In genomic region chr11:83473235-83474016, GRCm38 (mm10) we compare ENCODE assay signal across 8 mouse cellular contexts. TPM values are rescaled to one million over a fixed set of nuclear protein-coding genes. Genes with fewer than 3 reads are reported as not detected.
DNase-seq lines count a peak whose midpoint lies in the region; ATAC-seq and TF ChIP-seq lines count a peak whose summit lies in the region.

No protein-coding gene starts in this region.

- ATAC-seq in kidney, embryonic 14.5 days (ENCODE audit: low FRiP score, low TSS enrichment): peak; percentile 83
- peak; percentile 87 for ATAC-seq in midbrain, embryonic 12.5 days (ENCODE audit: low FRiP score, low read depth)

- peak overlapping the region; percentile 75 for H3K4me3 ChIP-seq in layer of hippocampus, adult 2 months
- peak overlapping the region; percentile 98 for H3K4me3 ChIP-seq in erythroblast, embryonic 14.5 days (replicated peaks)
- peak overlapping the region; percentile 82 for H3K4me3 ChIP-seq in kidney, embryonic 14.5 days (ENCODE audit: low read length)
- peak overlapping the region; percentile 75 for H3K4me3 ChIP-seq in midbrain, embryonic 12.5 days

- peak overlapping the region; percentile 70 for H3K9ac ChIP-seq in kidney, embryonic 14.5 days (ENCODE audit: low read depth, low read length)
- H3K9ac ChIP-seq in midbrain, embryonic 12.5 days (replicated peaks): peak overlapping the region; percentile 93

- peak overlapping the region; percentile 94 for H3K27ac ChIP-seq in layer of hippocampus, adult 2 months
- peak overlapping the region; percentile 94 for H3K27ac ChIP-seq in kidney, embryonic 14.5 days (ENCODE audit: low read depth, low read length)
- peak overlapping the region; percentile 98 for H3K27ac ChIP-seq in midbrain, embryonic 12.5 days (replicated peaks)

- peak overlapping the region; percentile 90 for H3K4me2 ChIP-seq in kidney, embryonic 14.5 days (replicated peaks; ENCODE audit: low read depth, low read length)
- H3K4me2 ChIP-seq in midbrain, embryonic 12.5 days (replicated peaks): peak overlapping the region; percentile 73

- under 1% methylated on average over 46 of the region's 52 CpGs for WGBS in kidney, embryonic 14.5 days
- WGBS in midbrain, embryonic 12.5 days: under 1% methylated on average over 45 of the region's 52 CpGs

- H3K4me1 ChIP-seq in erythroblast, embryonic 14.5 days (ENCODE audit: control insufficient read depth): peaks cover 24% of the 10 kb centered on the region
- peaks cover 10% of the 10 kb centered on the region for H3K4me1 ChIP-seq in kidney, embryonic 14.5 days (ENCODE audit: control insufficient read depth, insufficient read depth, low read length)
- peaks cover 16% of the 10 kb centered on the region for H3K4me1 ChIP-seq in midbrain, embryonic 12.5 days

- peaks cover 31% of the 10 kb centered on the region for H3K36me3 ChIP-seq in erythroblast, embryonic 14.5 days (ENCODE audit: control insufficient read depth)
- peaks cover 12% of the 10 kb centered on the region; the same call in 1 of the 2 replicates for H3K36me3 ChIP-seq in kidney, embryonic 14.5 days (ENCODE audit: control insufficient read depth, insufficient read depth, low read length)
- peaks cover 20% of the 10 kb centered on the region for H3K36me3 ChIP-seq in midbrain, embryonic 12.5 days

- no peaks in the 10 kb centered on the region for H3K9me3 ChIP-seq in erythroblast, embryonic 14.5 days (ENCODE audit: control insufficient read depth, low read length)
- H3K9me3 ChIP-seq in kidney, embryonic 14.5 days (ENCODE audit: control insufficient read depth, low read length): no peaks in the 10 kb centered on the region
- H3K9me3 ChIP-seq in midbrain, embryonic 12.5 days: no peaks in the 10 kb centered on the region

- no peak for TF ChIP-seq CTCF in layer of hippocampus, adult 2 months (conservative IDR thresholded peaks at IDR 0.05)

- peaks cover 10% of the 10 kb centered on the region for H3K27me3 ChIP-seq in erythroblast, embryonic 14.5 days (ENCODE audit: control insufficient read depth)
- no peaks in the 10 kb centered on the region for H3K27me3 ChIP-seq in kidney, embryonic 14.5 days (ENCODE audit: control insufficient read depth, insufficient read depth, low read length)
- H3K27me3 ChIP-seq in midbrain, embryonic 12.5 days: peaks cover 29% of the 10 kb centered on the region

- DNase-seq in layer of hippocampus, adult 2 months (ENCODE audit: low spot score in 2 of 2): peak in 1 of 2 experiments; percentile 28
- DNase-seq in layer of hippocampus, adult 11-12 months (ENCODE audit: low spot score): no peak
- DNase-seq in R1 (ENCODE audit: low read depth, low spot score): peak; percentile 55
- no peak for DNase-seq in layer of hippocampus, adult 8-10 months (ENCODE audit: low spot score in 2 of 2)
- no peak for DNase-seq in urinary bladder, postnatal 10 days (ENCODE audit: low spot score)

RNA-seq across cellular contexts. Expression of gene Taf15, which starts 0.5 kb away (rescaled TPM):
- 10 to 100 TPM; 81.2 to 93.6 TPM for total RNA-seq in layer of hippocampus, adult 2 months (2021)
- 21.1 and 21.3 TPM in 2 replicates for polyA plus RNA-seq in erythroblast, embryonic 14.5 days (2012)
- 20.3 and 28.1 TPM in 2 replicates for polyA plus RNA-seq in kidney, embryonic 14.5 days (2014; fragmentation: Nextera tagmentation; extraction: Ambion mirVana)
- 13.3 and 17.0 TPM in 2 replicates for polyA plus RNA-seq in midbrain, embryonic 12.5 days (2016; fragmentation: Nextera tagmentation; extraction: Ambion mirVana)
- 10 to 100 TPM; 67.6 to 80.2 (median 69.6) TPM for total RNA-seq in layer of hippocampus, adult 8-10 months (2022)

RNA-seq across cellular contexts. Expression of gene Mmp28, which starts 10.6 kb away (rescaled TPM):
- 1 to 10 TPM; 3.0 to 3.3 TPM for total RNA-seq in layer of hippocampus, adult 2 months (2021)
- not detected in 2 replicates for polyA plus RNA-seq in erythroblast, embryonic 14.5 days (2012)
- 0.55 and 1.1 TPM in 2 replicates for polyA plus RNA-seq in kidney, embryonic 14.5 days (2014; fragmentation: Nextera tagmentation; extraction: Ambion mirVana)
- 2.1 and 3.3 TPM in 2 replicates for polyA plus RNA-seq in midbrain, embryonic 12.5 days (2016; fragmentation: Nextera tagmentation; extraction: Ambion mirVana)
- 1 to 10 TPM; 2.9 to 3.8 (median 3.7) TPM for total RNA-seq in layer of hippocampus, adult 8-10 months (2022)

RNA-seq across cellular contexts. Expression of gene 1700020L24Rik, which starts 35.9 kb away (rescaled TPM):
- total RNA-seq in layer of hippocampus, adult 2 months (2021): not detected
- polyA plus RNA-seq in erythroblast, embryonic 14.5 days (2012): not detected in 2 replicates
- polyA plus RNA-seq in kidney, embryonic 14.5 days (2014; fragmentation: Nextera tagmentation; extraction: Ambion mirVana): 0.44 TPM in 1 of 2 replicates, not detected in the other
- polyA plus RNA-seq in midbrain, embryonic 12.5 days (2016; fragmentation: Nextera tagmentation; extraction: Ambion mirVana): 0.29 TPM in 1 of 2 replicates, not detected in the other
- under 1 TPM in 2 of 4 experiments, not detected in 2; 0.40 to 0.51 TPM for total RNA-seq in layer of hippocampus, adult 8-10 months (2022)

RNA-seq across cellular contexts. Expression of gene Gas2l2, which starts 44.2 kb away (rescaled TPM):
- total RNA-seq in layer of hippocampus, adult 2 months (2021): under 1 TPM in 1 of 2 experiments, not detected in 1; 0.28 TPM
- polyA plus RNA-seq in erythroblast, embryonic 14.5 days (2012): not detected in 2 replicates
- polyA plus RNA-seq in kidney, embryonic 14.5 days (2014; fragmentation: Nextera tagmentation; extraction: Ambion mirVana): not detected in 2 replicates
- polyA plus RNA-seq in midbrain, embryonic 12.5 days (2016; fragmentation: Nextera tagmentation; extraction: Ambion mirVana): not detected in 2 replicates
- total RNA-seq in layer of hippocampus, adult 8-10 months (2022): under 1 TPM; 0.43 to 0.56 (median 0.48) TPM

RNA-seq across cellular contexts. Expression of gene Heatr9, which starts 48.5 kb away (rescaled TPM):
- not detected for total RNA-seq in layer of hippocampus, adult 2 months (2021)
- not detected in 2 replicates for polyA plus RNA-seq in erythroblast, embryonic 14.5 days (2012)
- not detected in 2 replicates for polyA plus RNA-seq in kidney, embryonic 14.5 days (2014; fragmentation: Nextera tagmentation; extraction: Ambion mirVana)
- polyA plus RNA-seq in midbrain, embryonic 12.5 days (2016; fragmentation: Nextera tagmentation; extraction: Ambion mirVana): 0.12 TPM in 1 of 2 replicates, not detected in the other
- not detected for total RNA-seq in layer of hippocampus, adult 8-10 months (2022)
